Mouse (Mus musculus): ENCODE measurements around the gene Ppp2r3a. TPM values are rescaled to one million over a fixed set of nuclear protein-coding genes. Genes with fewer than 3 reads are reported as not detected.

The Ppp2r3a gene
- polyA plus RNA-seq, 1 experiment from 2014 or later, result 33.9 TPM

DNA sequence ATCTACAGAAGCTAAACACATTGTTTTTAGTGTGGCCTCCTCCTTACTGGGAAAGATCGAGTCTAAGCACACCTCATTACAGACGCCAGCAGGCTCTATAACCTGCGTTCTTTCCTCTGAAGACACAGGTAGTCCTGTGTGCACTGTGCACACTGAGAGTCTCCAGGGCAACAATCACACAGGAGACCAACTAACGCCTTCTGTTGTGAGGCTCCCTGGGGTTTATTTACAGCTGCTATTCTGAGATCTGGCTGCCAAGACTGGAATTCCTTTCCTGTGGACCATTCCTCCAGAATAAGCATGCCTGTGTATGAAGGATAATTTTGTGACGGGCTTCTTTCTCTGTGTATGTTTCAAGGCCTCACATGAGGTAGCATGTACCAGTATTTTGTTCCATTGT is 51.0 kb downstream of the Ppp2r3a start:
- H3K4me3 ChIP-seq (replicated peaks; ENCODE audit: low read length), result no peak overlapping the region
- H3K27ac ChIP-seq, result no peak overlapping the region
- ATAC-seq (ENCODE audit: low FRiP score) (no peak), DNase-seq (ENCODE audit: low spot score) (no peak)
- no peak overlapping the region for H3K9ac ChIP-seq
- peaks cover 9% of the 10 kb centered on the region; the same call in 1 of the 2 replicates for H3K4me1 ChIP-seq (replicated peaks; ENCODE audit: control insufficient read depth, insufficient read depth, low read length)
- no peaks in the 10 kb centered on the region for H3K27me3 ChIP-seq (ENCODE audit: control insufficient read depth, insufficient read depth, low read length)
- no peak overlapping the region for H3K4me2 ChIP-seq (replicated peaks)
- H3K36me3 ChIP-seq (replicated peaks; ENCODE audit: control insufficient read depth, insufficient read depth), result no peaks in the 10 kb centered on the region
- 52% methylated on average over 5 of the region's 5 CpGs for WGBS
- H3K9me3 ChIP-seq (ENCODE audit: control insufficient read depth, low read length), result no peaks in the 10 kb centered on the region

DNA sequence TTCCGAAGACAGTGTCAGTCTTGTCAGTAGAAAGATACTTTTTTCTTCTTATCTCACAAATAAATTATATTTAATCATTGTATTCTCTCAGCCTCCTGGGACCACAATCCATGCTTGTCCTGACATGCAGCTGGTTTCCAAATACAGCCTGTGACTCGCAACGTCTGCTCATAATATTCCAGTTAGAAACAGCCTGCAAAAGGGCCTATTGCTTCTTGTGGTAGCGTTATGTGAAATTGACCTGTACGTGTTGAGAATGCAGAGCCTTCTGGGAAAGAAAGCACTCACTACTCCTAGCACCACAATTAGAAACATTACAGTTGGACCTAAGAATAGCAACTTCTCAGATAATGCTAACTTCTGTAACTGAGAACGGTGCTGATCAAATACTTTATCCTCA is 52.8 kb downstream of the Ppp2r3a start:
- no peak for DNase-seq (ENCODE audit: low spot score)
- WGBS, result 66% methylated on average over 6 of the region's 6 CpGs

DNA sequence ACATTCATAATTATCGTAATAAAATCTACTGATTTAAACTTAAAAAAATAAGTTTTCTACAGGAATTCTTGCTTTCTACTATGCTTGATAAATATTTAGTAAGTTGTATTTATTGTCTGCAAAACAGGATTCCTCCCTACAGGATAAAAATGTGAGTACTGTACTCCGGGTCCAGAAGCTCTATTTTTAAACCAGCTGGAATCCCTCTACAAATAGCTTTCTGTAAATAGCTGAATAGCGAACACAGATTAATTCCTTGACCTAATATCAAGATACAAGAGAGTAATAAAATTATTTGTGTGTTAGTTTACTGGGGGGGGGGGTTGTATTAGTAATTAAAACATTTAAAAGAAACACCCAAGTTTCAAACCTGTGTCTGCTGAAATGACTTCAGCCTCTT is 53.3 kb downstream of the Ppp2r3a start:
- Histone ChIP-seq H3K4me2 (replicated peaks) (no peak overlapping the region), H3K27me3 (ENCODE audit: control insufficient read depth, insufficient read depth, low read length) (no peaks in the 10 kb centered on the region), H3K27ac (no peak overlapping the region), H3K36me3 (replicated peaks; ENCODE audit: control insufficient read depth, insufficient read depth) (0 out of 2 replicates have a peak, but pooled peaks cover 3% of the 10 kb centered on the region), H3K9ac (no peak overlapping the region), H3K4me3 (replicated peaks; ENCODE audit: low read length) (no peak overlapping the region), H3K4me1 (replicated peaks; ENCODE audit: control insufficient read depth, insufficient read depth, low read length) (peaks cover 9% of the 10 kb centered on the region; the same call in 1 of the 2 replicates), H3K9me3 (ENCODE audit: control insufficient read depth, low read length) (no peaks in the 10 kb centered on the region)
- WGBS, result 88% methylated on average over 3 of the region's 3 CpGs
- DNase-seq (ENCODE audit: low spot score) (no peak), ATAC-seq (ENCODE audit: low FRiP score) (no peak)

More for the DNA sequence above, 52.8 kb downstream of the Ppp2r3a start:
- Histone ChIP-seq H3K9me3 (ENCODE audit: control insufficient read depth, low read length) (no peaks in the 10 kb centered on the region), H3K9ac (no peak overlapping the region), H3K4me2 (replicated peaks) (no peak overlapping the region), H3K27me3 (ENCODE audit: control insufficient read depth, insufficient read depth, low read length) (no peaks in the 10 kb centered on the region), H3K27ac (no peak overlapping the region), H3K4me3 (replicated peaks; ENCODE audit: low read length) (no peak overlapping the region), H3K4me1 (replicated peaks; ENCODE audit: control insufficient read depth, insufficient read depth, low read length) (peaks cover 9% of the 10 kb centered on the region; the same call in 1 of the 2 replicates), H3K36me3 (replicated peaks; ENCODE audit: control insufficient read depth, insufficient read depth) (0 out of 2 replicates have a peak, but pooled peaks cover 3% of the 10 kb centered on the region)
- ATAC-seq (ENCODE audit: low FRiP score), result no peak

DNA sequence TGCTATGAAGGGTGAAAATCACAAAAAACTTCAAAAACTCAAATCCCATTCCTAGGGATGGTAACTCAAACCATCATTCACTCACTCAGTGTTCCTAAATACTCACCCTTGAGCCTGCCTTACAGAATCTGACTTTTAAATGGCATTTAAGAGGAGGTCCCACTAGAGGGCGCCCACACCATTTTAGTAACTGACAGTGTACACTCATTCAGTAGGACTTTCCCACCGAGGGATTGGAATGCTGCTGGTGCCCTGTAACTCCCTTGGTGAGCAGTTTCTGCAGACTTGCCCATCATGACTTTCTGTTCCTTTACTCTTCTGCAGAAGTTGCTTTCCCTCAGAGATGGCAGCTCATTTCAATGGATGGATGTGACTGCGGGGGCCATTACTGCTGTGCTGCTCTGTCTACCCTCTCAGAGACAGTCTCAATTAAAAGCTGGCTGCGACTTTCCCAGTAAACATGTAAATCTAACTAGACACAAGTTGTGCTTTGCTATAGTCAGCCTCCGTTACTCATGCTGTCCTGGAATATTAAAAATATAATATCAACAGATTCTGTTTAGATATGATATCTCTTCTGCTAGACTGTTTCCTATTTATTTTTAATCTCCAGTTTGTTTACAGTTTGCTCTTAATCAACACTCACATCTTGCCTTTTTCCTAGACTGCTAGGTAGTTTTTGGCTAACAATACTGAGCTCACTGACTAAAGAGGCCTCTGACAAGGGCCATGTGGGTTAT is 69.5 kb downstream of the Ppp2r3a start:
- 48% methylated on average over 5 of the region's 5 CpGs for WGBS
- Histone ChIP-seq H3K9ac (no peak overlapping the region), H3K36me3 (replicated peaks; ENCODE audit: control insufficient read depth, insufficient read depth) (peaks cover 47% of the 10 kb centered on the region), H3K9me3 (ENCODE audit: control insufficient read depth, low read length) (no peaks in the 10 kb centered on the region), H3K27ac (no peak overlapping the region), H3K4me1 (replicated peaks; ENCODE audit: control insufficient read depth, insufficient read depth, low read length) (no peaks in the 10 kb centered on the region), H3K4me3 (replicated peaks; ENCODE audit: low read length) (no peak overlapping the region), H3K4me2 (replicated peaks) (no peak overlapping the region), H3K27me3 (ENCODE audit: control insufficient read depth, insufficient read depth, low read length) (no peaks in the 10 kb centered on the region)
- DNase-seq (ENCODE audit: low spot score) (peak; percentile 91), ATAC-seq (ENCODE audit: low FRiP score) (peak; percentile 57; the same call in 1 of the 2 replicates)

DNA sequence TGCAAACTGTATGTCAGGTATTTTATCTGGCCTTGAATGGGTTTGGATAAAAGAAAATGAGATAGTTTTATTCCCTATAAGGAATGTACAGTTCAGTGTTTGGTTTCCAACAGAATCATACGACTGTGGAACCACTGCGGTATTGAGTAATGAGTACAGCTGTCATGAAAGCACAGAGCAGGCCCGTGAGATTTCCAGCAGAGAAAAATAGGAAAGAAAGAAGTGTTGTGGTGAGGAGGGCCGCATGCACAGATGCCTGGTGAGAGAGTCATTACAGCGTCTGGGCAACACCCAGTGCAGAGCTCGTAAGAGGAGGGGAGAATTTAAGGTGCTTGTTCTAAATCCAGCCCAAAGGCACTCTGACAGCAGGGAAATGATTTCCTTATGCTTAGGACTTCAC is 70.3 kb downstream of the Ppp2r3a start:
- H3K27me3 ChIP-seq (ENCODE audit: control insufficient read depth, insufficient read depth, low read length), result no peaks in the 10 kb centered on the region
- H3K36me3 ChIP-seq (replicated peaks; ENCODE audit: control insufficient read depth, insufficient read depth), result peaks cover 54% of the 10 kb centered on the region
- no peak for DNase-seq (ENCODE audit: low spot score)
- no peak overlapping the region for H3K9ac ChIP-seq
- no peak overlapping the region for H3K4me2 ChIP-seq (replicated peaks)
- H3K9me3 ChIP-seq (ENCODE audit: control insufficient read depth, low read length), result no peaks in the 10 kb centered on the region
- no peak overlapping the region for H3K27ac ChIP-seq
- no peaks in the 10 kb centered on the region for H3K4me1 ChIP-seq (replicated peaks; ENCODE audit: control insufficient read depth, insufficient read depth, low read length)
- WGBS, result 74% methylated on average over 6 of the region's 6 CpGs
- no peak for ATAC-seq (ENCODE audit: low FRiP score)
- H3K4me3 ChIP-seq (replicated peaks; ENCODE audit: low read length), result no peak overlapping the region

DNA sequence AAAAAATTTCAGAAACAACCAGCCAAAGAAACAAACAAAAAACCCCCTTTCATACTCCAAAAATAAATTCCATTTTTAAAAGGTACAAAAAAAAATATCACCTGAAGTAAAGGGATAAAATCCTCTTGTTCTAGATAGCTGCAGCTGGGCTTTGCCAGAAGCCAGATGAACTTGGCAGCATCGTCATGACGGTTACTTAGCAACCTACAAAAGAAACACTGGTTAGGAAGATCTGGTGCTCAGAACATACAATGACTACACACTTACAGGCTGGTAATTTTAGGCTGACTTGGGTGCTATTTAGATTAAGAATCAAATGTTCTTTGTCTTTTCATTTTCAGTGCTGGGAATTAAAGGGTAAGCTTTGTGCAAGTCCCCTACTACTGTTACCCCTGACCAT is 71.4 kb downstream of the Ppp2r3a start:
- Histone ChIP-seq H3K9ac (no peak overlapping the region), H3K27me3 (ENCODE audit: control insufficient read depth, insufficient read depth, low read length) (no peaks in the 10 kb centered on the region), H3K4me1 (replicated peaks; ENCODE audit: control insufficient read depth, insufficient read depth, low read length) (no peaks in the 10 kb centered on the region), H3K4me2 (replicated peaks) (no peak overlapping the region), H3K9me3 (ENCODE audit: control insufficient read depth, low read length) (no peaks in the 10 kb centered on the region), H3K27ac (no peak overlapping the region), H3K4me3 (replicated peaks; ENCODE audit: low read length) (no peak overlapping the region), H3K36me3 (replicated peaks; ENCODE audit: control insufficient read depth, insufficient read depth) (peaks cover 47% of the 10 kb centered on the region)
- ATAC-seq (ENCODE audit: low FRiP score) (no peak), DNase-seq (ENCODE audit: low spot score) (peak; percentile 60)
- WGBS, result 50% methylated on average over 2 of the region's 2 CpGs

DNA sequence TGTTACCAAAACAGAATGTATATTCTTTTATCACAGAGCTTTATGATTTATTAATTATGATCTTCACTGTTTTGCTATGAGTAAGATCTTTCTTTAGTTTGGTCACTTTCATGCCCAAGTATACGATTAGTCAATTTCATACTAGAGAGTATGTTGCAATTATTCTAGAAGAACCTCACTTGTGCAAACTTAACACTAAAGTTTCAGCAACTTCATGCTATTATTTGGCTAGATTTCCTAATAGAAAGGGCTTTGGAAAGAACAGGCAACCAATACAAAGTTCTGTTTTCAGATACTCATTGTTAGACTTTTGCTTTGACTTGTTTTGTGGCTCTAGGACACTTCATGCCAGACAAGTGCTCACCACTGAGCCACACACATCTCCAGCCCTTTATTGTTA is 91.0 kb downstream of the Ppp2r3a start:
- H3K9me3 ChIP-seq (ENCODE audit: control insufficient read depth, low read length), result no peaks in the 10 kb centered on the region
- peaks cover 3% of the 10 kb centered on the region; the same call in 1 of the 2 replicates for H3K36me3 ChIP-seq (replicated peaks; ENCODE audit: control insufficient read depth, insufficient read depth)
- no peaks in the 10 kb centered on the region for H3K4me1 ChIP-seq (replicated peaks; ENCODE audit: control insufficient read depth, insufficient read depth, low read length)
- DNase-seq (ENCODE audit: low spot score) (no peak), ATAC-seq (ENCODE audit: low FRiP score) (no peak)
- no peak overlapping the region for H3K27ac ChIP-seq
- 98% methylated on average over 1 of the region's 1 CpGs for WGBS
- no peaks in the 10 kb centered on the region for H3K27me3 ChIP-seq (ENCODE audit: control insufficient read depth, insufficient read depth, low read length)
- no peak overlapping the region for H3K9ac ChIP-seq
- H3K4me2 ChIP-seq (replicated peaks), result no peak overlapping the region
- no peak overlapping the region for H3K4me3 ChIP-seq (replicated peaks; ENCODE audit: low read length)

DNA sequence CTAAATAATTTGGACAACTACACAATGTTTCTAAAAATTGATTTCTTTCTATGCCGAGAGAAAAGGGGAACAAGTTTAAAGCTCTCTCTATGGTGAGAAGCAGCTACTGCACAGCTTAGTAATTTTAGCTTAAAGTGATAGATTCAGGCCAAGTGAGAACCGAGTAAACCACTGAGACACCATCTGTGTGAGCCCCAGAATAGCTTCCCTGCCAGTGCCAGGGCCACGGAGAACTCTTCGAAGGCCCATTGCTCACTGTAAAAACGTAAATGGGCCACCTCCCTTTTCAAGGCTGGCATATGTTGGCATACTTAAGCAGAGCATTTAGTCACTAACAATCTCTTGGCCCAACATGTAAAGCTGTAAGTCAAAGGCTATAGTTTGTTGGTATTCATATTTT is 91.5 kb downstream of the Ppp2r3a start:
- Histone ChIP-seq H3K27ac (no peak overlapping the region), H3K9me3 (ENCODE audit: control insufficient read depth, low read length) (no peaks in the 10 kb centered on the region), H3K4me2 (replicated peaks) (no peak overlapping the region), H3K9ac (no peak overlapping the region), H3K4me1 (replicated peaks; ENCODE audit: control insufficient read depth, insufficient read depth, low read length) (no peaks in the 10 kb centered on the region), H3K4me3 (replicated peaks; ENCODE audit: low read length) (no peak overlapping the region), H3K36me3 (replicated peaks; ENCODE audit: control insufficient read depth, insufficient read depth) (peaks cover 3% of the 10 kb centered on the region; the same call in 1 of the 2 replicates), H3K27me3 (ENCODE audit: control insufficient read depth, insufficient read depth, low read length) (no peaks in the 10 kb centered on the region)
- ATAC-seq (ENCODE audit: low FRiP score), result no peak
- WGBS, result 80% methylated on average over 5 of the region's 5 CpGs
- no peak for DNase-seq (ENCODE audit: low spot score)

DNA sequence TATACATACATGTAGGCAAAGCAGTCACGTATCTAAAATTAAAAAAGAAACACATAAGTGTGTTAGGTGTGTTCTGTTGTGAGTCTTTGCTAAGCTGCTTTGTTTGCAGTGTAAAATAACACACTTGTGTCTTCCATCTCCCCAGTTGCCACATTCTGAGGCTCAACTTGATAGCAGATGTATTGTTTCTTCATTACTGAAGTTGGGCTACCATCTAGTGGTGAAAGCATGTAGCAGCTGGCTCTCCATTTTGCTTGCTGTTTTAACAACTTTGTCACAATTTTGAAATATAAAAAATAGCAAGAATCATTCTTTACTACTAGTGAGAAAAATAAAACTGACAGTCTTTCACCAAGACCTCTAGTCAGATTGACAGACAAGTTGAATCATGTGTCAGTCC is 92.2 kb downstream of the Ppp2r3a start:
- H3K4me3 ChIP-seq (replicated peaks; ENCODE audit: low read length), result no peak overlapping the region
- H3K36me3 ChIP-seq (replicated peaks; ENCODE audit: control insufficient read depth, insufficient read depth), result peaks cover 3% of the 10 kb centered on the region; the same call in 1 of the 2 replicates
- H3K27me3 ChIP-seq (ENCODE audit: control insufficient read depth, insufficient read depth, low read length), result no peaks in the 10 kb centered on the region
- WGBS, result 89% methylated on average over 1 of the region's 1 CpGs
- ATAC-seq (ENCODE audit: low FRiP score) (no peak), DNase-seq (ENCODE audit: low spot score) (peak; percentile 70)
- no peak overlapping the region for H3K9ac ChIP-seq
- H3K9me3 ChIP-seq (ENCODE audit: control insufficient read depth, low read length), result no peaks in the 10 kb centered on the region
- no peak overlapping the region for H3K27ac ChIP-seq
- no peak overlapping the region for H3K4me2 ChIP-seq (replicated peaks)
- no peaks in the 10 kb centered on the region for H3K4me1 ChIP-seq (replicated peaks; ENCODE audit: control insufficient read depth, insufficient read depth, low read length)

Data from hindbrain, embryonic 14.5 days (tissue).